Mouse (Mus musculus) brain, embryonic 14.5 days (tissue): Measurements from ENCODE around the gene Minpp1.

Experiments used
- CTCF ChIP-seq: fragments of 200-500 bp; IDR thresholded peaks from 2 replicates; pipeline ENCODE4 v1.5.1; 2012; ENCODE audit warnings: inconsistent platforms, mild to moderate bottlenecking, moderate library complexity, borderline replicate concordance; ENCODE audit not compliant: insufficient read depth, insufficient read length; ENCODE audit errors: extremely low read depth
- POLR2A ChIP-seq: fragments of 200-500 bp; IDR thresholded peaks from 2 replicates; pipeline ENCODE4 v1.6.1; 2012; ENCODE audit warnings: mild to moderate bottlenecking, inconsistent platforms, borderline replicate concordance; ENCODE audit not compliant: poor library complexity, insufficient read depth, insufficient read length, severe bottlenecking; ENCODE audit errors: extremely low read depth

DNA sequence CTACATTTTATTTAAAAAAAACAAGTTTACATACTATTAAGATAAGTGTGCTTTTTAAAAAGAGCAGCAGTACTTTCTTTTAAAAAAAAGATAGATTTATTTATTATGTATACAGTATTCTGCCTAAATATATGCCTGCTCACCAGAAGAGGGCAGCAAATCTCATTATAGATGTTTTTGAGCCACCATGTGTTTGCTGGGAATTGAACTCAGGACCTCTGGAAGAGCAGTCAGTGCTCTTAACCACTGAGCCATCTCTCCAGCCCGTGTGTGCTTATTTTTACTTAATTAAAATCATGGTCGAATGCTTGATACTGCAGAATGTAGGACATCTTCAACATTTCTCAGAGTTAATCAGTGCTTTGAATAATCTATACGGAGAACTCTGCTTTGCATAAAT lies 35.9 kb downstream of the Minpp1 start:
- TF ChIP-seq POLR2A = no peak
- no peak for TF ChIP-seq CTCF
